Mouse (Mus musculus): ENCODE data around the gene Fermt2. TPM values are rescaled to one million over a fixed set of nuclear protein-coding genes. Genes with fewer than 3 reads are reported as not detected.

Fermt2 gene
- polyA plus RNA-seq, 1 experiment from 2014 or later = 189 TPM

GRCm38 (mm10) chr14:45464036-45465035 is 65.6 kb downstream of the Fermt2 start:
- DNase-seq (ENCODE audit: low spot score) = no peak
- no peaks in the 10 kb centered on the region for H3K9me3 ChIP-seq (ENCODE audit: control insufficient read depth, low read length)
- no peak for TF ChIP-seq EP300 (optimal IDR thresholded peaks at IDR 0.05)
- no peak for TF ChIP-seq CTCF (IDR thresholded peaks at IDR 0.05; ENCODE audit: low read depth)
- H3K27ac ChIP-seq (replicated peaks) = peak overlapping the region; percentile 79
- H3K27me3 ChIP-seq (ENCODE audit: control insufficient read depth, insufficient read depth, low read length) = no peaks in the 10 kb centered on the region
- peak overlapping the region; percentile 23; the same call in 1 of the 2 replicates for H3K9ac ChIP-seq (ENCODE audit: low read length)
- no peaks in the 10 kb centered on the region for H3K4me1 ChIP-seq (replicated peaks; ENCODE audit: control insufficient read depth, insufficient read depth)
- ATAC-seq (ENCODE audit: low FRiP score, low TSS enrichment) = no peak
- H3K36me3 ChIP-seq (ENCODE audit: control insufficient read depth, insufficient read depth, low read length) = peaks cover 16% of the 10 kb centered on the region
- H3K4me2 ChIP-seq (replicated peaks; ENCODE audit: low read depth) = no peak overlapping the region
- no peak overlapping the region for H3K4me3 ChIP-seq (ENCODE audit: low read depth, low read length)
- 66% methylated on average over 19 of the region's 19 CpGs for WGBS

GRCm38 (mm10) chr14:45463599-45463998 is 66.3 kb downstream of the Fermt2 start:
- H3K9me3 ChIP-seq (ENCODE audit: control insufficient read depth, low read length) = no peaks in the 10 kb centered on the region
- H3K36me3 ChIP-seq (ENCODE audit: control insufficient read depth, insufficient read depth, low read length) = peaks cover 18% of the 10 kb centered on the region
- H3K4me1 ChIP-seq (replicated peaks; ENCODE audit: control insufficient read depth, insufficient read depth) = no peaks in the 10 kb centered on the region
- H3K27ac ChIP-seq (replicated peaks) = peak overlapping the region; percentile 87
- no peak overlapping the region for H3K4me3 ChIP-seq (ENCODE audit: low read depth, low read length)
- TF ChIP-seq EP300 (optimal IDR thresholded peaks at IDR 0.05) (no peak), CTCF (IDR thresholded peaks at IDR 0.05; ENCODE audit: low read depth) (no peak)
- no peaks in the 10 kb centered on the region for H3K27me3 ChIP-seq (ENCODE audit: control insufficient read depth, insufficient read depth, low read length)
- 9% methylated on average over 10 of the region's 10 CpGs for WGBS
- DNase-seq (ENCODE audit: low spot score) = peak; percentile 57
- 0 out of 2 replicates have a peak overlapping the region, but pooled peaks have one; percentile 1 for H3K4me2 ChIP-seq (replicated peaks; ENCODE audit: low read depth)
- peak; percentile 92 for ATAC-seq (ENCODE audit: low FRiP score, low TSS enrichment)
- H3K9ac ChIP-seq (ENCODE audit: low read length) = no peak overlapping the region

- Histone ChIP-seq H3K27me3 (ENCODE audit: control insufficient read depth, insufficient read depth, low read length) (no peaks in the 10 kb centered on the region), H3K9ac (ENCODE audit: low read length) (no peak overlapping the region), H3K9me3 (ENCODE audit: control insufficient read depth, low read length) (no peaks in the 10 kb centered on the region), H3K27ac (replicated peaks) (peak overlapping the region; percentile 87), H3K4me2 (replicated peaks; ENCODE audit: low read depth) (no peak overlapping the region), H3K4me3 (ENCODE audit: low read depth, low read length) (no peak overlapping the region), H3K4me1 (replicated peaks; ENCODE audit: control insufficient read depth, insufficient read depth) (no peaks in the 10 kb centered on the region), H3K36me3 (ENCODE audit: control insufficient read depth, insufficient read depth, low read length) (peaks cover 18% of the 10 kb centered on the region)
- WGBS = 70% methylated on average over 10 of the region's 10 CpGs
- TF ChIP-seq CTCF (IDR thresholded peaks at IDR 0.05; ENCODE audit: low read depth) = no peak
- no peak for TF ChIP-seq EP300 (optimal IDR thresholded peaks at IDR 0.05)
- no peak for DNase-seq (ENCODE audit: low spot score)
- no peak for ATAC-seq (ENCODE audit: low FRiP score, low TSS enrichment)
Observed at GRCm38 (mm10) chr14:45462875-45463475, 66.9 kb downstream of the Fermt2 start.

GRCm38 (mm10) chr14:45462374-45462773 is 67.5 kb downstream of the Fermt2 start:
- DNase-seq (ENCODE audit: low spot score) = no peak
- WGBS = 70% methylated on average over 6 of the region's 6 CpGs
- peak; percentile 14; the same call in 1 of the 2 replicates for TF ChIP-seq CTCF (IDR thresholded peaks at IDR 0.05; ENCODE audit: low read depth)
- no peak for TF ChIP-seq EP300 (optimal IDR thresholded peaks at IDR 0.05)
- no peak overlapping the region for H3K4me3 ChIP-seq (ENCODE audit: low read depth, low read length)
- no peaks in the 10 kb centered on the region for H3K4me1 ChIP-seq (replicated peaks; ENCODE audit: control insufficient read depth, insufficient read depth)
- H3K36me3 ChIP-seq (ENCODE audit: control insufficient read depth, insufficient read depth, low read length) = peaks cover 13% of the 10 kb centered on the region
- no peak for ATAC-seq (ENCODE audit: low FRiP score, low TSS enrichment)
- H3K27me3 ChIP-seq (ENCODE audit: control insufficient read depth, insufficient read depth, low read length) = no peaks in the 10 kb centered on the region
- H3K9ac ChIP-seq (ENCODE audit: low read length) = no peak overlapping the region
- no peak overlapping the region for H3K4me2 ChIP-seq (replicated peaks; ENCODE audit: low read depth)
- H3K9me3 ChIP-seq (ENCODE audit: control insufficient read depth, low read length) = no peaks in the 10 kb centered on the region
- H3K27ac ChIP-seq (replicated peaks) = 0 out of 2 replicates have a peak overlapping the region, but pooled peaks have one; percentile 13

- Histone ChIP-seq H3K9me3 (ENCODE audit: control insufficient read depth, low read length) (no peaks in the 10 kb centered on the region), H3K36me3 (ENCODE audit: control insufficient read depth, insufficient read depth, low read length) (peaks cover 12% of the 10 kb centered on the region), H3K4me1 (replicated peaks; ENCODE audit: control insufficient read depth, insufficient read depth) (no peaks in the 10 kb centered on the region), H3K27me3 (ENCODE audit: control insufficient read depth, insufficient read depth, low read length) (no peaks in the 10 kb centered on the region), H3K4me2 (replicated peaks; ENCODE audit: low read depth) (no peak overlapping the region), H3K27ac (replicated peaks) (no peak overlapping the region), H3K9ac (ENCODE audit: low read length) (no peak overlapping the region), H3K4me3 (ENCODE audit: low read depth, low read length) (no peak overlapping the region)
- TF ChIP-seq EP300 (optimal IDR thresholded peaks at IDR 0.05) = no peak
- no peak for TF ChIP-seq CTCF (IDR thresholded peaks at IDR 0.05; ENCODE audit: low read depth)
- DNase-seq (ENCODE audit: low spot score) = no peak
- ATAC-seq (ENCODE audit: low FRiP score, low TSS enrichment) = no peak
- WGBS = 93% methylated on average over 6 of the region's 6 CpGs
Observed at GRCm38 (mm10) chr14:45461945-45462344, 68.0 kb downstream of the Fermt2 start.

Data from stomach, postnatal 0 days (tissue).